Mouse (Mus musculus) hindbrain, postnatal 0 days (tissue): ENCODE data around the gene Spint5. TPM values are rescaled to one million over a fixed set of nuclear protein-coding genes. Genes with fewer than 3 reads are reported as not detected.

Source experiments
- ATAC-seq: fragments of 200-750 bp; cut with Nextera tagmentation; 2 replicates; pipeline ENCODE4 v1.8.0; 2017; ENCODE audit warnings: mild to moderate bottlenecking, moderate TSS enrichment, moderate library complexity
- DNase-seq: peaks from one replicate; pipeline ENCODE4 v3.0.0-alpha.2; 2015; ENCODE audit warnings: low spot score
- H3K27ac ChIP-seq: fragments of 300-500 bp; sonication (generic); 2 replicates; pipeline ENCODE4 v1.5.1; 2014; ENCODE audit warnings: mild to moderate bottlenecking
- H3K27me3 ChIP-seq: fragments of 300-500 bp; sonication (generic); 2 replicates; pipeline ENCODE4 v1.6.1; 2014; ENCODE audit warnings: low read length, mixed read lengths; ENCODE audit not compliant: insufficient read depth
- H3K36me3 ChIP-seq: fragments of 300-500 bp; sonication (generic); 2 replicates; pipeline ENCODE4 v1.6.1; 2014; ENCODE audit warnings: low read length, mixed read lengths; ENCODE audit not compliant: insufficient read depth
- H3K4me1 ChIP-seq: fragments of 300-500 bp; sonication (generic); 2 replicates; pipeline ENCODE4 v1.6.1; 2014; ENCODE audit warnings: antibody characterized with exemption, low read length, mixed read lengths; ENCODE audit not compliant: insufficient read depth
- H3K4me2 ChIP-seq: fragments of 300-500 bp; sonication (generic); 2 replicates; pipeline ENCODE4 v1.6.1; 2014; ENCODE audit warnings: low read depth, mild to moderate bottlenecking, low read length, moderate library complexity, mixed read lengths
- H3K4me3 ChIP-seq: fragments of 300-500 bp; sonication (generic); 2 replicates; pipeline ENCODE4 v1.5.1; 2014; ENCODE audit warnings: low read length
- H3K9ac ChIP-seq: fragments of 300-500 bp; sonication (generic); replicated peaks from 2 replicates; pipeline ENCODE4 v1.6.1; 2014; ENCODE audit warnings: mild to moderate bottlenecking, low read length, moderate library complexity, mixed read lengths
- H3K9me3 ChIP-seq: fragments of 300-500 bp; sonication (generic); 2 replicates; pipeline ENCODE4 v1.6.1; 2016; ENCODE audit warnings: low read length, mixed read lengths
- CTCF ChIP-seq: IDR thresholded peaks from 2 replicates; pipeline ENCODE4 v1.5.1; 2016; ENCODE audit warnings: antibody characterized with exemption, control low read depth, low read depth
- WGBS: fragments of 180-500 bp; shearing (Covaris S2); extraction: QIAGEN DNeasy Blood & Tissue Kit; methylation state at CpG from one replicate; pipeline ENCODE4 v1.1.7; 2014; 5-methylcytosine and 5-hydroxymethylcytosine counted together
- polyA plus RNA-seq: library from polyadenylated mRNA; unstranded; fragments of >200 nt; fragmentation: Nextera tagmentation; extraction: Ambion mirVana; gene quantifications from 2 replicates; pipeline ENCODE4 v1.2.1, GENCODE M21; 2015
- total RNA-seq: library from RNA; depleted of rRNA; stranded (reverse); fragments of >200 nt; gene quantifications from 2 replicates; pipeline ENCODE4 v1.2.3, GENCODE M21; 2014

The Spint5 gene
- total and polyA plus RNA-seq, 2 experiments from 2014 or later = not detected

DNA sequence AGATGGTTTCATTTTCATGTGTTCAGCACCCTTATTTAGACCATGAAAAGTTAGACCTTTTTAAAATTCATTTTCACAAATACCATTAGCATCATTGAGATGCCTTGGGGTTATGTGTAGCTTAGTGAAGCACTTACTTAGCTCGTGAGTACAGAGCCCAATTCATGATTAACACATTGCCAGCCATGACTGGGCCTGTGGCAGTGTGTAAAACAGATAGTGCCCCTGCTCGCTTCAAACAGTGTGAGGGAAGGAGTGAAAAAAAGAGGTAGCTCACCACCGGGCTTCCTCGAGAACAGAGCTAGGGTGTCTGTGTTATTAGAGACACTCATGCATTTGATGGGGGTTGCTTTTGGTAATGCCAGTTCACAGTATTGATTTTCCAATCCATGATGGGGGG is 33.1 kb downstream of the Spint5 start:
- DNase-seq (no peak), ATAC-seq (no peak)
- Histone ChIP-seq H3K4me3 (no peak overlapping the region), H3K27me3 (no peaks in the 10 kb centered on the region), H3K36me3 (peaks cover 17% of the 10 kb centered on the region; the same call in 1 of the 2 replicates), H3K9me3 (no peaks in the 10 kb centered on the region), H3K9ac (no peak overlapping the region), H3K4me1 (peaks cover 10% of the 10 kb centered on the region), H3K27ac (no peak overlapping the region), H3K4me2 (no peak overlapping the region)
- 88% methylated on average over 4 of the region's 4 CpGs for WGBS
- no peak for TF ChIP-seq CTCF

DNA sequence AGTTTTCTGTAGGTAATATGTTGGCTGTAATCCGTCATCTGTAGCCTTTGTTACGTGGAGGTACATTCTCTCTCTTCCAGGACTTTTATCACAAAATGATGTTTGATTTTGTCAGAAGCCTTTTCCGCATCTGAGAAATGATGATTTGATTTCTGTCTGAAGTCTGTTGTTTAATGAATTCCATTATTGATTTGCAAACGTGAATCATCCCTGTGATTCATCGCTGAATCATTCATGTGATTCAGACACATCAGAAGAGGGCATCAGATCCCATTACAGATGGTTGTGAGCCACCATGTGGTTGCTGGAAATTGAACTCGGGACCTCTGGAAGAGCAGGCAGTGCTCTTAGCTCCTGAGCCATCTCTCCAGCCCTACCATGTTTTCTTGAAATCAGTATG is 33.9 kb downstream of the Spint5 start:
- DNase-seq (no peak), ATAC-seq (no peak)
- Histone ChIP-seq H3K9ac (no peak overlapping the region), H3K27me3 (no peaks in the 10 kb centered on the region), H3K4me3 (no peak overlapping the region), H3K36me3 (peaks cover 21% of the 10 kb centered on the region), H3K4me1 (peaks cover 10% of the 10 kb centered on the region), H3K4me2 (no peak overlapping the region), H3K27ac (no peak overlapping the region), H3K9me3 (no peaks in the 10 kb centered on the region)
- WGBS = 86% methylated on average over 6 of the region's 6 CpGs
- no peak for TF ChIP-seq CTCF

DNA sequence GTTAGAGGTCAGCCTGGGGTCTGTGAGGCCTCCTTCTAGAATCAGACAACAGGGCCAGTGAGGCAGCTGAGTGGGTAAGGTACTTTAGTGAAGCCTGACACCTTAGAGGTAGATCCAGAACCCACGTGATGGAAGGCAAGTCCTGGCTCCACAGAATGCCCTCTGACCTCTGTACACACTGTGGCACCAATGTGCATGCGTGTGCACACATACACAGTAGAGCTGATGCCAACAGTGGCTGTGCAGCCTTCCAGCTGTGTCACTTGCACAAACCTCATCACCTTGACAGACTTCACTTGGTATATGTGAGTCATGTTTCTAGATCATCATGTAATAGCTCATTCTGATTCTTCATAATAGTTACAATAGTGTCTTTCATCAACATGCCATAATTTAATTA is 37.3 kb downstream of the Spint5 start:
- DNase-seq = no peak
- TF ChIP-seq CTCF = no peak
- no peak for ATAC-seq
- no peak overlapping the region for H3K4me2 ChIP-seq
- H3K9me3 ChIP-seq = no peaks in the 10 kb centered on the region
- no peak overlapping the region for H3K27ac ChIP-seq
- H3K36me3 ChIP-seq = peaks cover 54% of the 10 kb centered on the region
- no peaks in the 10 kb centered on the region for H3K27me3 ChIP-seq
- no peak overlapping the region for H3K9ac ChIP-seq
- WGBS = 88% methylated on average over 2 of the region's 2 CpGs
- H3K4me1 ChIP-seq = no peaks in the 10 kb centered on the region
- H3K4me3 ChIP-seq = no peak overlapping the region

DNA sequence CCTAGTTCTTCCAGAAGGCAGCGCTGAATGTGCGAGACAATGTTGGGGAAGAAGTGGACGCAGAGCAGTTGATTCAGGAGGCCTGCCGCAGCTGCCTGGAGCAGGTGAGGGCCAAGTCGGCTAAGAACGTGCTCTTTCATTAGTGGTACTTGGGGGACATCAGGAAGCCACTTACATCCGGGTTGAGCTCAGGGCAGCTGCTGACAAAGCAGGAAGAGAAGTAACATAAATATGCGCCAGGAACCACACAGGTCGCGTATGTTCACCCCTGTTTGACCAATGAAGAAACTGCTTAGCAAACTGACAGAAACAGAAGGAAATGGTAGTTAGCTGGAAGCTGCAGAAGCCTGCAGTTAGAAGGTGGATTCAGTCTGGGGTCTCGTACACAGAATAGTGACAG is 39.0 kb downstream of the Spint5 start:
- no peaks in the 10 kb centered on the region for H3K9me3 ChIP-seq
- H3K4me2 ChIP-seq = no peak overlapping the region
- DNase-seq (no peak), ATAC-seq (no peak)
- no peak overlapping the region for H3K9ac ChIP-seq
- H3K4me1 ChIP-seq = no peaks in the 10 kb centered on the region
- no peaks in the 10 kb centered on the region for H3K27me3 ChIP-seq
- no peak overlapping the region for H3K27ac ChIP-seq
- no peak for TF ChIP-seq CTCF
- H3K4me3 ChIP-seq = no peak overlapping the region
- H3K36me3 ChIP-seq = peaks cover 70% of the 10 kb centered on the region
- WGBS = 91% methylated on average over 11 of the region's 11 CpGs

DNA sequence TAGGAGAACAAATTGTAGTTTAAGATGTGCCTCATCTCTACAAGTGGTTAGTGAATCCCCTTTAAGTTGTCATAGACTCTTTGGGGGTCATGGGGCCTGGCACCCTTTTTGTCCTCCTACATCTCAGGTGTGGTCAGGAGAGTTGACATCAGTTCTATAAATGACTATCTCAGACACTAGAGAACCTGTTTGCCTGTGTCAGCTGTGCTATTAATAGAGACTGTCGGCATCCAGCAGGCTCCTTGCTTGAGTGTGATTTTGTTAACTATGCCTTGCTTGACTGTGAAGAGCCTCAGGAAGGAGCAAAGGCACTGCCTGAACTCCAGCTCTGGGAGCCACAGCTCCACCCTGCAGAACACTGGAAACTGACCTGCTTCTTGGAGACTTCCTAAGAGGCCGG is 39.7 kb downstream of the Spint5 start:
- Histone ChIP-seq H3K4me2 (no peak overlapping the region), H3K9ac (no peak overlapping the region), H3K4me1 (no peaks in the 10 kb centered on the region), H3K4me3 (no peak overlapping the region), H3K27ac (no peak overlapping the region), H3K36me3 (peaks cover 71% of the 10 kb centered on the region), H3K9me3 (no peaks in the 10 kb centered on the region), H3K27me3 (no peaks in the 10 kb centered on the region)
- no peak for TF ChIP-seq CTCF
- no peak for ATAC-seq
- no peak for DNase-seq
- WGBS = 84% methylated on average over 2 of the region's 2 CpGs

- H3K9me3 ChIP-seq = no peaks in the 10 kb centered on the region
- 90% methylated on average over 9 of the region's 11 CpGs for WGBS
- no peak for ATAC-seq
Observed at GRCm38 (mm10) chr2:164757841-164758240, 42.7 kb downstream of the Spint5 start.

DNA sequence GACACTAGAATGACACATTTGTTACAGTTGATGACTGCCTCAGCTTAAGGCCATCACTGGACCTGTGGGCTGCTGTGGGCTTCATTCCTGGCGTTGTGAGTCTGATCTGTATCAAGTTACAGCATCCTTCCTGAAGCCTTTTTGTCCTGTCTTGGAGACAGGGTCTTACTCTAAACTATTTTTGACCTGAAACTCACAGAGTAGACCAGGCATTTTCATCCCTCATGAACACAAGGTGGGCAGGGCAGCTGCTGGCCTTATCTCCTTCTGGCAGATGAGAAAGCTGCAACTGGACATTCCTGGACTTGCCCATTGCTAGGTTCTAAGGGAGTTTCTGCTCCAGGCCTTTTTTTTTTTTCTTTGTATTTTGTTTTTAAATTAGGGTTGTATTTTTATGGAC is 43.6 kb downstream of the Spint5 start:
- no peak for TF ChIP-seq CTCF
- no peak for ATAC-seq
- no peak overlapping the region for H3K4me3 ChIP-seq
- H3K4me1 ChIP-seq = no peaks in the 10 kb centered on the region
- DNase-seq = no peak
- H3K9me3 ChIP-seq = no peaks in the 10 kb centered on the region
- H3K27ac ChIP-seq = no peak overlapping the region
- no peaks in the 10 kb centered on the region for H3K27me3 ChIP-seq
- WGBS = 91% methylated on average over 1 of the region's 1 CpGs
- no peak overlapping the region for H3K4me2 ChIP-seq
- peaks cover 72% of the 10 kb centered on the region for H3K36me3 ChIP-seq
- H3K9ac ChIP-seq = no peak overlapping the region

More at GRCm38 (mm10) chr2:164757841-164758240, 42.7 kb downstream of the Spint5 start:
- Histone ChIP-seq H3K36me3 (peaks cover 73% of the 10 kb centered on the region), H3K4me1 (no peaks in the 10 kb centered on the region), H3K4me3 (no peak overlapping the region), H3K9ac (no peak overlapping the region), H3K27me3 (no peaks in the 10 kb centered on the region), H3K4me2 (no peak overlapping the region), H3K27ac (no peak overlapping the region)
- no peak for TF ChIP-seq CTCF
- no peak for DNase-seq
